Mouse (Mus musculus) thymus, adult 2 months (tissue): ENCODE measurements at regions not wholly inside any gene's neighbourhood (a gene's known extent, or its start where the extent isn't known, plus 50 kb on each side); places are given as distances from the start of the nearest gene placed in this dataset.

Experiments
- CTCF ChIP-seq: fragments of 200-500 bp; IDR thresholded peaks from 2 replicates; pipeline ENCODE4 v1.5.1; 2012; ENCODE audit warnings: mild to moderate bottlenecking, control low read depth, low read length, moderate library complexity, borderline replicate concordance; ENCODE audit not compliant: control insufficient read depth, poor library complexity, insufficient read depth; ENCODE audit errors: extremely low read depth
- POLR2A ChIP-seq: fragments of 200-500 bp; IDR thresholded peaks from 2 replicates; pipeline ENCODE4 v1.6.1; 2012; ENCODE audit warnings: mild to moderate bottlenecking, low read length, control low read depth, moderate library complexity; ENCODE audit not compliant: control insufficient read depth, poor library complexity, insufficient read depth; ENCODE audit errors: extremely low read depth

DNA sequence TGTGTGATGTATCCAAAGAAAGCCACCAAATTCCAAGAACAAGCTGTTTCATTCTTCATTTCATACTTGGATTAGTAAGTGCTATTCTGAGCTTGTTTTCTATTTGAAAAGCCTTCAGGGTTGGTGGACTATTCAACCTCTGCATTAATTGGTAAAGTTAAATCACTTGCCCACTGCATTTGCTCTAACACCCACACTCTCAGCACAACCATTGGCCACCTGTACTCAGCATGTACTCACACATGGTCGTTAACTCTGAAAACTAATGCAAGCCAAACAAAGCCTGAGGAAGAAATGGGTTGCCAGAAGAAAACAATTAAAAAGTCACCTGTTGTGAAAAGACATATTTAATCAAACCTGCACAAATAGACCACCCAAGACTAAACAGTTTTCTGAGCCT lies 267.5 kb downstream of the Trim52 start:
- TF ChIP-seq CTCF (no peak), POLR2A (no peak)
